Mouse (Mus musculus): Measurements from ENCODE around the gene Itga11. TPM values are rescaled to one million over a fixed set of nuclear protein-coding genes. Genes with fewer than 3 reads are reported as not detected.
"Not testable (repeated sequence)": the region's sequence is repeated elsewhere in the genome, so short reads cannot be mapped to it uniquely, and the experiment has no call there.

Itga11 gene
- total RNA-seq (2014; fragmentation: Nextera tagmentation) (not detected in 2 replicates), total RNA-seq (2017) (0.22 TPM in 1 of 2 replicates, not detected in the other)

DNA sequence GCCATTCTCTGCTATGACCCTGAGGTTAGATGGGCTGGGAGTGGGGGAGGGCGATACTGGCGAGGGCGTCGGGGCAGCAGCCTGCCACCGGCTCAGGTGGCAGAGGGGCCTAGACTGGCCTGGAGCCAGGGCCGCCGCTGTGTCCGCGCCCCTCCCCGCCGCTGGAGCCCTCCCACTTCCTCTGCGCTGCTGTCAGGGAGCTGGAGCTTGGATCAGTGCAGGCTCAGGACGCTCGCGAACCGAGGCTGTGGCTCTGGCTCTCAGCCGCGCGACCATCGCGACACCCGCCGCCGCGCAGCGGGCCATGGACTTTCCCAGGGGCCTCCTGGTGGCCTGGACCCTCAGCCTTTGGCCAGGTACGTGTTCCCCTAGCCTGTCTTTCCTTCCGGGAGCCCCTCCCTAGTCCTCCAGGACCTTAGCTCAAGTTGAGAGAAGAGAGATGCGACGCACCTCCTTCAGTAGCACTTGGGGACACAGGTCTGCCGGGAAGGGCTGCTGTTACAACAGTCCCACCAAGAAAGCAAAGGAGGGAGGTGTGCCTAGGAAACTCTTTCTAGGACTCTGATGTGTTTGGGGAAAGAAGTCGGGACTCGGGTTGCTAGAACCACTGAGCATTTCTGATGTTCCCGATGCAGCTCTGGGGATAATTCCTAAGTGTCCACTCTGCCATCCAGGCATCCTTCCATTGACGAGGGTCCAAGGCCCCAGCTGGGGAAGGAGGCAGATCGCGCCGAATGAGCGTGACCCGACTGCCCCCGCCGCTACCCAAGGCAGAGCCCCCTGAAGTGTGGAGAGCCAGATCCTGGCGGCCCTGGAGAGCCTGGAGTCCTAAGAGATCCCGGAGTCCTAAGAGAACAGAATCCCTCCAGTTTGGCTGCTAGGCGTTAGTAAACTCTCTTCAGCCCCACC lies at the start of gene Itga11:
Itga11 (plus strand) TSS at position 186 of the 909 bp plus-strand sequence.
- ATAC-seq (replicated peaks; ENCODE audit: poor library complexity, severe bottlenecking) = no peak

- ATAC-seq (replicated peaks; ENCODE audit: poor library complexity, severe bottlenecking) = no peak
Observed at GRCm38 (mm10) chr9:62630631-62631240, 46.9 kb upstream of the Itga11 start.

GRCm38 (mm10) chr9:62632392-62632791 lies 45.2 kb upstream of the Itga11 start:
- ATAC-seq (replicated peaks; ENCODE audit: poor library complexity, severe bottlenecking) = no peak

DNA sequence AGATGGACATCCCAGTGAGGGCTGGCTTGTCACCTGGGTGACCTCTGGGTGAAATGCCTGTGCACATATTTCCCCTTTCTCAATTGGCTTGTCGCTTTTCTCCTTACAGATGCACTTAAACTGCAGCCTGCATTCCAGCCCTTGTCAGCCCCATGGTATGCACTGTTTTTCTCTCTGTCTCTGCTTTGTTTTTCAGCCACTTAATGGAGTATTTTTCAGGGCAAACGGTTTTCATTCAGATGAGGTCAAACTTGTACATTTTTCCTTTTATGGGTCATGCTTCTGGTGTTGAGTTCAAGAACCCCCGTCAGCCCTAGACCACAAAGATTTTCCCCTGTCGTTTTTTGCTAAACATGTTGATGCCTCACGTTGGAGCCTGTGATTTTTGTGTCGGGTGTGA lies 39.6 kb upstream of the Itga11 start:
- no peak for ATAC-seq (replicated peaks; ENCODE audit: poor library complexity, severe bottlenecking)

- ATAC-seq (replicated peaks; ENCODE audit: poor library complexity, severe bottlenecking) = no peak
Observed at GRCm38 (mm10) chr9:62639686-62640085, 37.9 kb upstream of the Itga11 start.

DNA sequence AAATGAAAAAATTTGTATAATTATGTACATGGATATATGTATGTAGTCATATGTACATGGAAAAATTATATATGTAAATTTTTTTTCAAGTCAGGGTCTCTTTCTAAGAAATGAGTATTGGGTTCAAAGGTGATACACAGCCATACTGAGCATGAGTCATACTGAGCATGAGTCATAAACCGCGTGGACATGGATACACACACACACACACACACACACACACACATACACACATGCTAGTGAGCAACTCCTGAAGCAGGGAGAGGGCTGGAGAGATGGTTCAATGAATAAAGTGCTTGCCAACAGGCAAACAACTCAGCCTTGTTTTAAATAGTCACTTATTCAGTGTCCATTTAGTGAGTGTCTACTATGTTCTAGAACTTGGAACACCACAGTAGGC lies 37.4 kb upstream of the Itga11 start:
- no peak for ATAC-seq (replicated peaks; ENCODE audit: poor library complexity, severe bottlenecking)

DNA sequence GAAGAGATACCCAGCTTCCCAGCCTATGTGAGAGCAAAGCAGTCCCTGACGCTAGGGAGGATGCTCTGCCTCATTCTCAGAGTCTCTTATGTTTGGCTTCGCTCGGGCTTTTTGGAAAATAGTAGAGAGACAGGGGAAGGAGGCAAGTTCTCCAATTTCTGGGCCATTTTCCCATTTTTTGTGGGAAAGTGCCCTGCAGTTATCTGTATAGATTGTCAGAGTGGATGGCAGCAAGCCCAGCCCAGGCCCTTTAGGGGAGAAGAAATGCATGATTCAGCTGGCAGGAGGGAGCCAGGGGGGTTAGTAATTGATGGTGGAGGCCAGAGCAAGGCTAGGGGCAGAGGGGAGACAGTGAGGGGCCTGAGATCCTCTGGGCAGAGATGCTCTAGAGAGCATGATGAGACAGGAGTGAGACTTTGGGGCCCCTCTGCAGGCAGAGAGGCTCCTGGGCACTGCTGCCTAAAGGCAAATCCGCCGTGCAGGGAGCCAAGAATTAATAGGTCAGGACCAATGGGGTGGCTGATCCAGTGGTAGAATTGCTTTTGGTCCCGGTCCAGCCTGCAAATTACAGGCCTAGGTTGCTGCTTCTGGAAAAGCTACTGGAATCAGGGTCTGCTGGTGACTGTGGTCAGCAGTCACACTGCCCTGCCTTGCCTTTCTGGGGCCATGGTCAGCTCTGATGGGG lies 31.8 kb upstream of the Itga11 start:
- ATAC-seq (replicated peaks; ENCODE audit: poor library complexity, severe bottlenecking) = no peak

DNA sequence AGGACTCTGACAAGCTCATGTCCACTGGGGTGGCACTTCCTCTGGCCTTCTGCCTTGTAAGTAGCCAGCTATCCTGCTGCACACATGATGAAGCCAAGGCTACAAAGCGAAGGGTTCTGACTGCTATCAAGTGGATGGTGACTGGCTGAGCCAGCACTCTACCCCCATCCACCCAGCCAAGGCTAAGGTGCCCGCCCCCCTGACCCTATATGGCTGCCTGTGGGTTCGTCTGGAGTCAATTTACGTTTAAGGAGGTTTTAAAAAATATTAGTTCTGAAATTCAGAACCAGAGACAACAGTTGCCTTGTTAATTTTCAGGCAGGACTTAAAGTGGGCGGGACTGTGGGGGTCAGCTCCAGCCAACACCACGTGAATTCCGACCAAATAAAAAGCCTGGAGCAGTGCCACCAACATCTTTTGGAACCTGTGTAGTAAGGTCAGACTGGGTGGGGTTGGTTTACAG lies 30.9 kb upstream of the Itga11 start:
- no peak for ATAC-seq (replicated peaks; ENCODE audit: poor library complexity, severe bottlenecking)

GRCm38 (mm10) chr9:62649444-62649843 lies 28.2 kb upstream of the Itga11 start:
- ATAC-seq (replicated peaks; ENCODE audit: poor library complexity, severe bottlenecking) = no peak

GRCm38 (mm10) chr9:62650764-62651163 lies 26.9 kb upstream of the Itga11 start:
- no peak for ATAC-seq (replicated peaks; ENCODE audit: poor library complexity, severe bottlenecking)

DNA sequence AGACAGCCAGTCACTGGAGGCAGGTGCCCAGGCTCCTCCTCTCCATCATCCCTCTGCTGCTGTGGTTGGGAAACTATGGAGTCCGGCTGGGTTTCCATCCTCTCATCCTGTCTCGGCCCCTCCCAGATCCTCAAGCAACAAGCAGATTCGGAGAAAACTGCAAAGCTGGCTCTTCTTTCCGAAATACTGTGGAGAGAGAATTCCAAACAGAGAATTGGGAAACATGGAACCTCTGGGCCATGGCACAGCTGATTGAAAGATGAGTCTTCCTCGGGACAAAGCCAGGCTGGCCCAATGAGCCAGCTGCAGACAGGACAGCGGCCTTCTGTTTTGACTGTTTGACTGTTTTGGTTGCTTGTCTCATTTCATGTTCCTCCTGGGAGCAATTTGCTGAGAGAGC lies 23.3 kb upstream of the Itga11 start:
- ATAC-seq (replicated peaks; ENCODE audit: poor library complexity, severe bottlenecking) = no peak

DNA sequence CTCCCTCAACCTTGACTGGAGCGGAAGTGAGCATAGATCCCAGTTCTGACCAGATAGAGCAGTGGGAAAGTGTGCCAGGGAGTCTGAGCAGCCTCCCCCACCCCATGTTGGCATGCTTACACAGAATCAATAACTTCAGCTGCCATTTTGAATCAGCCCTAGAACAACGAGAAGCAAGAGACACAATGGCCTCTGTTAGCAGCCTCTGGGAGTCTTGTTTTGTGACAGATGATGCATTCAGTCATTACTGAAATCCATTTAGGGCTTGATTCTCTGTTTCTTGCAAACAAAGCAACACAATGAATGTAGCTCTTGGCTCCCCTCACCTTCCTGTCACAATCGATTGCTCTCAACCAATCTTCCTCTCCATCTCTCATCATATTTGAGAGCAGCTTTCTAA lies 19.6 kb upstream of the Itga11 start:
- ATAC-seq (replicated peaks; ENCODE audit: poor library complexity, severe bottlenecking) = no peak

DNA sequence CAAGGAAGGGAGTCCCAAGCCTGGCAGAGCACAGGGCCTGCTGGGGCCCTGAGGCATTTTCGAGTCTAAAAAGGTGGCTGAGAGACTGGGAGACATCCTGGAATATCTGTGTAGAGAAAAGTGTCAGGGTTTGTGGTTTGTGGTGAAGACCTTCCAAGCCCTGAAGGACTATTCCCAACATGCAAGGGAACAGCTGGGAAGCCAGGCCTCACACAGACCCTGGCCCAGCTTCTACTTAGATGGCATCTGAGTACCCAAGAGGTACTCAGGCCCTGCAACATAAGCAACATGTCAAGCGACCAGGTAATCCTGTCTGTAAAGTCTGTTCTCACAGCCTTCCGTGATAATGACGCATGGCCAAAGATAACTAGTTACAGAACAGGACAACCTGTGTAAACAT lies 18.6 kb upstream of the Itga11 start:
- ATAC-seq (replicated peaks; ENCODE audit: poor library complexity, severe bottlenecking) = no peak

DNA sequence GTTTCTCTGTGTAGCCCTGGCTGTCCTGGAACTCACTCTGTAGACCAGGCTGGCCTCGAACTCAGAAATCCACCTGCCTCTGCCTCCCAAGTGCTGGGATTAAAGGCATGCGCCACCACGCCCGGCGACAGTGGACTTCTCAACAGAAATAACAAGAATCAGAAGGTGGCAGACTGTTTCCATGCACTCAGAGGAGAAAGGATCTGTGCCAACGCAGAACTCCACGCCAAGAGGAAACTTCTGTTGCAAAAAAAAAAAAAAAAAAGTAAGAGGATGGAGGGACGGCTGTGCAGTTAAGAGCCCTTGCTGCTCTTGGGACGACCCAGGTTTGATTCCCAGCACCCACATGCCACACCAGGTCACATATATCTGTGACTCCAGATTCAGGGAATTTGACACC lies 16.7 kb upstream of the Itga11 start:
- ATAC-seq (replicated peaks; ENCODE audit: poor library complexity, severe bottlenecking) = not testable (repeated sequence)

DNA sequence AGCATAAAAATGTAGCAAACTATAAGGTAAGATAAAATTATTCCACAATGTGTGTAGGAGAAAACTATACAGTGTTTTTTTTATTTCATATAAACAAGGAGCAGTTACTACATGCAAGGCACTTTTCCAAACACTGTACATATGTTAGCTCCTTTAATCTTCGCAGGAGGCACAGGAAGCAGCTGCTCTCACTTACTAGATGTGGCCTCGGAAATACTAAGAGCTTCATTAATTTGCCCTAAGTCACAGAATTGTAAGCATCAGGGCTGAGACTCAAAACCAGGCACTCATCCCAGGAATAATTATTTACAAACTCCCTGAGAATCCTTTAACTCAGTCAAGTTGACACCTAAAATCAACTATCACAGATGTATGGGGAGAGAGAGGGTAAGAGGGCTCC lies 14.2 kb upstream of the Itga11 start:
- no peak for ATAC-seq (replicated peaks; ENCODE audit: poor library complexity, severe bottlenecking)

- no peak for ATAC-seq (replicated peaks; ENCODE audit: poor library complexity, severe bottlenecking)
Observed at GRCm38 (mm10) chr9:62664115-62664725, 13.4 kb upstream of the Itga11 start.

- no peak for ATAC-seq (replicated peaks; ENCODE audit: poor library complexity, severe bottlenecking)
Observed at GRCm38 (mm10) chr9:62665892-62666291, 11.7 kb upstream of the Itga11 start.

DNA sequence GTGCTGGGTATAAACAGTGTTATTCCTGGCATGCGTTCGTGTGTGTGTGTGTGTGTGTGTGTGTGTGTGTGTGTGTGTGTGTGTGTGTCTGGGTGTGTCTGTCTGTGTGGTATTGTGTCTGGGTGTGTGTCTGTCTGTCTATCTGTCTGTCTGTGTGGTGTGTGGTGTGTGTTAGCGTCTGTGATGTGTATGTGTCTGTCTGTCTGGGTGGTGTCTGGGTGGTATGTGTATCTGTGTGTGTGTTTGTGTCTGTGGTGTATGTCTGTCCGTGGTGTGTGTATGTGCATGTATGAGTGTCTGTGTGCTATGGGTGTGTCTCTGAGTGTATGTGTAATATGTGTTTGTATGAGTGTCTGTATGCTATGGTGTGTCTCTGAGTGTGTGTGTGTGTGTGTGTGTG lies 9.1 kb upstream of the Itga11 start:
- no peak for ATAC-seq (replicated peaks; ENCODE audit: poor library complexity, severe bottlenecking)

DNA sequence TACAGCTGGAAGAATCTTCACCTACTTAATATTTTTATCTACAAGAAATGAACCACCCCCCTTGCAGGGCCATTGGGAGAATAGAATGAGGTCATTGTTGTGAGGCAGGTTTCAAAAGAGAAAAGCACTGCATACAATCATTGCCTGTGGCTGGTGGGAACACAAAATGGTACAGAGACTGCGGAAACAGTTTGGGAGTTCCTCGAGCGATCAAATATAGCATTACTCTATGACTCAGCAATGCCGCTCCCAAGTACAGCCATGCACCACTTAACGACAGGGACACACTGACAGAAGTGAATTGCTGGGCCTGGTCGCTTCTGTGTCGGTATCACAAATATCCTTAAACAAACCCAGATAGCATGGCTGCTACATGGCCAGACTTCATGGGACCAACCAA lies 4.4 kb upstream of the Itga11 start:
- no peak for ATAC-seq (replicated peaks; ENCODE audit: poor library complexity, severe bottlenecking)

DNA sequence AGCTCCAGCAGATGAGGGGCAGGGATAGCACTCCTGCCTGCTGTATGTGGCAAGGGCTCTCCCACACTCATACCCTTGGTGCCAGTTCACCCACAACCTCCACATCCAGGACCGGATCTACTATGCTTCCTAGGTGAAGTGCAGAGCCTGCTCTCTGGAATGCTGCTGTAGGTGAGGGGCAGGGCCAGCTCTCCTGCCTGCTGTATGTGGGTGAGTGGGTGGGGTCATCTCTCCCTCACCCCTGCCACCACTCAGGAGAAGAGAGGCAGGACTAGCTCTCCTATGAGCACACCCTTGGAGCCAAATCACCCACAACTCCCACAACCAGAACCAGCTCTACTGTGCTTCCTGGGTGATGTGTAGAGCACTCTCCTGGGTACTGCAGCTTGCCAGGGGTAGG lies 2.5 kb upstream of the Itga11 start:
- ATAC-seq (replicated peaks; ENCODE audit: poor library complexity, severe bottlenecking) = no peak

Data from granulocyte monocyte progenitor cell, adult 5-6 weeks (primary cell).